9 mouse cellular contexts compared by ENCODE assay signal in the genomic region with DNA sequence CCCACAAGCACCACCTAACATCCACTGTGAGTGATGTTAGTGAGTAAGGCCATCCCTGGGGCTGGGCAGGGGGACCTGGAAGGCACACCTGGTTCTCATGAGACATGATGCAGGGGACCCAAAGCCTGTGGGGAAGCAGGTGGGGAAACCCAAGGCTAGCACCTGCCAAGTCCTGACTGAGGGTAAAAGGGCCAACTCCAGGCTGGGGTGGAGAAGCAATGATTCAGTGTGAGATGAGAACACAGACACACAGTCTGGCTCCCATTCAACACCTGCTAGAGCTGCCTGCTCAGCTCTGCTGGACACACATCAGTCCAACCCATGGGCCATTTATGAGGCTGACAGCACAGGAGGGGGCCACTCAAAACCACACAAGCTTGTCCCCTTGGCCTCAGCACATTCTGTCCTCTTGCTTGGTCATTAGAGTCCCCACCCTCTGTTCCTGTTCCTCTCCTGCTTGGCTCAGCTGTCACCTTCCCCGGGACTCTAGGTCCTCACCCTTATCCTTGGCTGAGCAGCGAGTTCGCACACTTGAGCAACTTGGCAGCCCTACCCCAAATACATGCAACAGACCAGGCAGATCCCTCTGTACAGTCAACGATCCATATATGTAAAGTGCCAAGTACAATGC. TPM values are rescaled to one million over a fixed set of nuclear protein-coding genes. Genes with fewer than 3 reads are reported as not detected.
DNase-seq lines count a peak whose midpoint lies in the region; ATAC-seq and TF ChIP-seq lines count a peak whose summit lies in the region.
"Had no signal": no experiment of that assay in that cellular context is flagged by ENCODE, and none has a peak within 500 bp of the region (broad histone marks: within the 10 kb centered on the region; RNA-seq: fewer than 3 reads in every experiment).

No protein-coding gene starts in this region.

- H3K4me2 ChIP-seq in liver, embryonic 12.5 days, result peak overlapping the region; percentile 84

- ATAC-seq in G1E (ENCODE audit: extremely low read depth, insufficient number of reproducible peaks, low FRiP score, poor library complexity, severe bottlenecking), result no peak
- no peak for ATAC-seq in liver, embryonic 12.5 days
- ATAC-seq: hindbrain, postnatal 0 days had no signal

- 0 out of 2 replicates have a peak overlapping the region, but pooled peaks have one; percentile 5 for H3K4me3 ChIP-seq in heart, adult 2 months
- H3K4me3 ChIP-seq in G1E (ENCODE audit: low read depth, low read length), result peak overlapping the region; percentile 1; the same call in 1 of the 2 replicates
- H3K4me3 ChIP-seq in gastrocnemius, adult 2 months, result peak overlapping the region; percentile 78
- peak overlapping the region; percentile 93 for H3K4me3 ChIP-seq in liver, embryonic 12.5 days

- TF ChIP-seq EP300 in heart, adult 2 months (IDR thresholded peaks at IDR 0.05; ENCODE audit: insufficient read depth, low read depth, low read length), result peak; percentile 98

- H3K9ac ChIP-seq in heart, adult 2 months (ENCODE audit: low read depth, low read length), result peak overlapping the region; percentile 27; the same call in 1 of the 2 replicates
- peak overlapping the region; percentile 99 for H3K9ac ChIP-seq in liver, embryonic 12.5 days

- peak overlapping the region; percentile 77 for H3K27ac ChIP-seq in heart, adult 2 months
- peak overlapping the region; percentile 100 for H3K27ac ChIP-seq in gastrocnemius, adult 2 months
- H3K27ac ChIP-seq in liver, embryonic 12.5 days, result peak overlapping the region; percentile 98
- H3K27ac ChIP-seq: hindbrain, postnatal 0 days had no signal

- H3K9me3 ChIP-seq in G1E (replicated peaks), result peaks cover 11% of the 10 kb centered on the region
- no peaks in the 10 kb centered on the region for H3K9me3 ChIP-seq in liver, embryonic 12.5 days (replicated peaks)

- DNase-seq in heart, adult 2 months, result peak; percentile 45 to 62
- DNase-seq in heart, postnatal 25 days (ENCODE audit: low spot score), result no peak
- DNase-seq in G1E (ENCODE audit: low spot score), result no peak
- DNase-seq in gastrocnemius, adult 2 months, result peak; percentile 85
- DNase-seq in spleen, adult 12 weeks (ENCODE audit: low spot score), result no peak
- DNase-seq in urinary bladder, postnatal 14 days (ENCODE audit: low spot score), result no peak
- DNase-seq: adrenal gland, postnatal 25 days had no signal

- H3K79me2 ChIP-seq in heart, adult 2 months (replicated peaks; ENCODE audit: control insufficient read depth, insufficient read depth, low read length), result peaks cover 5% of the 10 kb centered on the region; the same call in 1 of the 2 replicates

- H3K36me3 ChIP-seq in heart, adult 2 months (ENCODE audit: control insufficient read depth, insufficient read depth, low read length), result peaks cover 4% of the 10 kb centered on the region; the same call in 1 of the 2 replicates
- peaks cover 63% of the 10 kb centered on the region for H3K36me3 ChIP-seq in G1E (replicated peaks)
- peaks cover 58% of the 10 kb centered on the region for H3K36me3 ChIP-seq in liver, embryonic 12.5 days

- TF ChIP-seq POLR2A in heart, adult 2 months (IDR thresholded peaks at IDR 0.05; ENCODE audit: insufficient read depth, low read depth, low read length), result no peak; the same call in 1 of the 2 replicates

- intact Hi-C loops in heart, adult 2 months (cut with DNase I), result no loop called here
- intact Hi-C loops in heart, postnatal 25 days (cut with DNase I), result no loop called here
- intact Hi-C loops in gastrocnemius, adult 2 months (cut with DNase I), result no loop called here

- H3K4me1 ChIP-seq in heart, adult 2 months (ENCODE audit: control insufficient read depth, insufficient read depth, low read length), result peaks cover 6% of the 10 kb centered on the region
- peaks cover 78% of the 10 kb centered on the region for H3K4me1 ChIP-seq in G1E (ENCODE audit: insufficient read depth, low read depth, low read length)
- peaks cover 89% of the 10 kb centered on the region for H3K4me1 ChIP-seq in liver, embryonic 12.5 days

- TF ChIP-seq CTCF in heart, adult 2 months (IDR thresholded peaks at IDR 0.05), result no peak
- TF ChIP-seq CTCF in G1E (IDR thresholded peaks at IDR 0.05; ENCODE audit: low read depth, low read length), result no peak
- TF ChIP-seq CTCF in gastrocnemius, adult 2 months (IDR thresholded peaks at IDR 0.05), result no peak

- no peaks in the 10 kb centered on the region for H3K27me3 ChIP-seq in heart, adult 2 months (ENCODE audit: control insufficient read depth, insufficient read depth, low read length)
- peaks cover 5% of the 10 kb centered on the region; the same call in 1 of the 2 replicates for H3K27me3 ChIP-seq in G1E (ENCODE audit: insufficient read depth, low read length)
- no peaks in the 10 kb centered on the region; the same call in none of the 2 replicates for H3K27me3 ChIP-seq in liver, embryonic 12.5 days (replicated peaks)

- 60% methylated on average over 4 of the region's 4 CpGs for WGBS in heart, adult 2 months
- 74% methylated on average over 4 of the region's 4 CpGs for WGBS in liver, embryonic 12.5 days (ENCODE audit: insufficient replicate concordance)

RNA-seq across cellular contexts. Expression of a gene that starts 2.9 kb away (rescaled TPM):
- total RNA-seq in heart, adult 2 months (2021), result 10 to 100 TPM; 59.3 to 84.2 TPM
- 80.5 and 93.2 TPM in 2 replicates for polyA plus RNA-seq in heart, adult 2 months (2012; rRNA removed)
- 10 to 100 TPM; 66.8 to 71.8 TPM for total RNA-seq in heart, postnatal 25 days (2021)
- total RNA-seq in G1E (2014; fragmentation: Nextera tagmentation), result 2.6 and 3.5 TPM in 2 replicates
- total RNA-seq in G1E (2017), result 7.5 and 16.0 TPM in 2 replicates
- polyA plus RNA-seq in G1E (2012), result 16.5 and 19.3 TPM in 2 replicates
- 100 to 1,000 TPM; 150 to 203 TPM for total RNA-seq in gastrocnemius, adult 2 months (2021)
- polyA plus RNA-seq in liver, embryonic 12.5 days (2016; fragmentation: Nextera tagmentation; extraction: Ambion mirVana), result 62.2 TPM in 2 replicates

Comparison
In these comparisons a context has a peak if more than half of its experiments do, and no peak if none do; other contexts are left out.
1. DNase-seq: peak in heart, adult 2 months (2 of 2) and gastrocnemius, adult 2 months (single experiment); none in heart, postnatal 25 days (single experiment), G1E (single experiment), spleen, adult 12 weeks (single experiment) and urinary bladder, postnatal 14 days (single experiment).
2. H3K4me3 ChIP-seq: peak in every context shown above with its lines; median percentile 93 in liver, embryonic 12.5 days; 78 in gastrocnemius, adult 2 months; 5 in heart, adult 2 months; 1 in G1E.
3. Peak in every context shown above with its lines, with median percentiles within 50 percentile points of each other: H3K27ac ChIP-seq.